Mouse (Mus musculus): ENCODE measurements around the gene Sphk1.
"Not testable (repeated sequence)": the region's sequence is repeated elsewhere in the genome, so short reads cannot be mapped to it uniquely, and the experiment has no call there.

Sphk1 gene

DNA sequence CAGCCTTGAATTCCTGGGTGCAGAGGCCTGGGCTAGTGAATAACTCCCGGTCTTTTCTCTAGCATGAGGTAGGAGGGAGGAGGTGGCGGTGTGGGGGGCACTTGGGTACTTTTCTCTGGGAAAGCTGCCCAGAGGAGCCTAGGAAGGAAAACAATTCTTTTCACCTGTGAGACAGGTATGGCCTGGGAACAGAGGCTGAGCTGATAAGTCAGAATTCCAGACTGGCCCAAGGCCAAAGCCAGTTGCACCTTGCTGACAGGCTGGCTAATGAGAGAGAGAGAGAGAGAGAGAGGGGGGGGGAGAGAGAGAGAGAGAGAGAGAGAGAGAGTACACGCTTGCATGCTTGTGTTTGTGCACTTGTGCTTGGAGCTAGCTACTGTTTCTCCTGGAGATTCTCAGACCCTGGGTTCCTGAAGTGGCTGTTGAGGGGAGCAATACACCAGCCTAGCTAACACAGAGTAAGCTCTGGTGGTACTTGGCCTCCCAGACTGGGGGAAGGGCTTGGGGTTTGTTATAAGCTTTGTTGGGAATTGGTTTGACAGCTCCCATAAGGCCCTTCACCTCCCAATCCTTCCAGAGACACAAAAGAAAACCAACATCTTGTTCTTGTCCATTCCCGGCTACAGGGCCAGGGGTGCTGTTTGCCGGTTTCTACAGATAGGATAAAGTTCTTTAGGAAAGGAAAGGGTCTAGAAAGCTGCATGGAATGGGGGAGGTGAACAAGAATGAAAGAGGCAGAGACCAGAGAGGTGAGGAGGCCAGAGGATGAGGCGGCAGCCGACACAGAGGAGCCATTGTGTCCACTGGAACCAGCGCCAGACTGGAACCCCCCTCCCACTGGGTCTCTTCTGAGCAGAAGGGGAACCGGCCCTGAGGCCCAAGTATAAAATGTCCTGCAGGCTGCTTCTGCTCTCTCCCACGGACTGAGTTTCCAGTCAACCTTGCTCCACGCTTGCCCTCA, at the start of gene Sphk1:
TSS of gene Sphk1 (plus strand) at position 739 of the 961 bp plus-strand sequence.
- DNase-seq (ENCODE audit: low spot score in 2 of 2), result no peak

DNA sequence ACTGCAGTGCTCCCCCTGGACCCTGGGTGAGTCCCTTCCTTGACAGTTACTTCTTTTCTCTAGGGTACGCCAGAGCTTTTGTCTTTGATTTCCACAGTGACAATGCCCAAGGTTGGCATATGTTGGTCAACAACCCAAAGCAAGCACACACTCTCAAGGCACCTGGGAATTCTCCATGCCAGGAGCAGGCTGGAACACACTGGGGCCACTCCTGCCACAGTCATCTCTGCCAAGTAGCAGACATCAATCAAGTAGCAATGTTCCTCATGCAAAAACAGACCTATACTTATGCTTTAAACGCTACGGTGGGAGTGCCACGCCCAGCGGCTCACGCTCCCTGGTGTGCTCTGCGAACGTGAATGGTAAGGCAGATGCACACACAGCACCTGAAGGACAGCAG, 49.8 kb upstream of the Sphk1 start:
- DNase-seq (ENCODE audit: low spot score in 2 of 2), result no peak

DNA sequence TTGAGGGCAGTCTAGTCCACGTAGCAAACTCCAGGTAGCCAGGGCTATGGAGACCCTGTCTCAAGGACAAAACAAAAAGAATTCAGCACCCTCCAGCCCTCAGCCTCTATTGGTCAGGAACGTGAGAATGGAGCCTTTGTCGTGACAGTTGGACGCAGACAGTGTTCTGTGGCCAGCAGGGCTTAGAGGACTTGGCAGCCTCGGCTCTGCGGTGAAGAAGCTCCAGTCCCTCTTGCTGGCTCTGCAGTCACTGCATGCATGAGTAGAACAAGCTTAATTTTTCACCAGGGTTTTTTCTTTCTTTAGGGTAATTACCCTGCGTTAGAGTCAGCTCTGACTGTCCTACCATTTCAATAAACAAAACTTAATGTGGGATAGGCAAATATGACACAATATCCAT, 48.9 kb upstream of the Sphk1 start:
- DNase-seq (ENCODE audit: low spot score in 2 of 2), result no peak

DNA sequence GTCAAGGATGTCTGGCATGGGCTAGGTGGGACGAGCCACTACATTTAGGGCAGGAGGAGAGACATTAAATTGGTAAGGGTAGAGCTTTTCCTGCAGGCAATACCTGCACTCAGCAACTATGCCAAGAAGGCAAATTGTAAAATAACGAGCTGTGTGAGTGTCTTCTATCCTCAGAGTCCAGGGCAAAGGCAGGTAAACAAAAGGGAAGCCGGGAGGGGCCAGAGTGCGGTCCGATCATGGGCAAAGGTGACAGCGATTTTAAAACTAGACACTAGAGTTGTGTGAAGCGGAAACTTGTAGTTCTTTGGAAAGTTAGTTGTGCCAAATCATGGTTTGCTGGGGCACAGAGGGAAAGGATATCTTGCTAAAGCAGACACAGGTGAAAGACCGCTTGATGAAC, 46.5 kb upstream of the Sphk1 start:
- no peak for DNase-seq (ENCODE audit: low spot score in 2 of 2)

DNA sequence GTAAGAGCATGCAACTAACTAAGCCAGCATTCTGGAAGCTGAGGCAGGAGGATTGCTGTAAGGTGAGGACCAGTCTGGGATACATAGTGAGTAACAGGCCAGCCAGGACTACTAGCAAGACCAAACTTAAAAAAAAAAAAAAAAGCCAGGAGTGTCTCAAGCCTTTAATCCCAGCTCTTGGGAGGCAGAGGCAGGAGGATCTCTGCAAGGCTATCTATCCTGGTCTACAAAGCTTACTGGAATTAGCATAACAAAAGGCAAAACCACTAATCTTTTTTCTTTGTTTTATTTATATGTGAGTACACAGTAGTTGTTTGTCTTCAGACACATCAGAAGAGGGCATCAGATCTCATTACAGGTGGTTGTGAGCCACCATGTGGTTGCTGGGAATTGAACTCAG, 42.5 kb upstream of the Sphk1 start:
- DNase-seq (ENCODE audit: low spot score in 2 of 2), result no peak

DNA sequence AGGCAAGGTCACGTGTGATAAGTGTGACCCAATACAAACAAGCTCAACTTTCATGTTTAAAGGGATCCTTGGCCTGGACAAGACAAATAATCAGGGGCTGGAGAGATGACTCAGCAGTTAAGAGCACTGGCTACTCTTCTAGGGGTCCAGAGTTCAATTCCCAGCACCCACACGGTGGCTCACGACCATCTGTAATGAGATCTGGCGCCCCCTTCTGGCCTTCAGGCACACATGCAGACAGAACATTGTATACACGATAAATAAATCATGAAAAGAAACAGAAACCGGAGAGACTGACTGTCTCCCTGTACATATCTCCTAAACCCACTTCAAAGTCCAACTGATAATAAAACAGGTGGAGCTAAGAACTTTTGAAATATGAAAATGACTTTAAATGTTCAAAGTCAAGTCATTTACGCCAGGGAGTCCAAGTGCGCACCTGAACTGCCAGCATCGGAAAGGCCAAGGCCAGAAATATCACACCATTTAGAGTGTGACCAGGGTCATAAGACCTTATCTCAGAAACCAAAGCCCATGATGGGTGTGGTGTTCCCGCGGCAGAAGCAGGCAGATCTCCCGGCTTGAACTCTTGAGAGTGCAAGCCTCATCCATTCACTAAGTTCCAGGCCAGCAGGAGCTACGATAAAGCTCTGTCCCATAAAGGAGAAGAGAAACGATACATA, 41.9 kb upstream of the Sphk1 start:
- DNase-seq (ENCODE audit: low spot score in 2 of 2), result no peak

DNA sequence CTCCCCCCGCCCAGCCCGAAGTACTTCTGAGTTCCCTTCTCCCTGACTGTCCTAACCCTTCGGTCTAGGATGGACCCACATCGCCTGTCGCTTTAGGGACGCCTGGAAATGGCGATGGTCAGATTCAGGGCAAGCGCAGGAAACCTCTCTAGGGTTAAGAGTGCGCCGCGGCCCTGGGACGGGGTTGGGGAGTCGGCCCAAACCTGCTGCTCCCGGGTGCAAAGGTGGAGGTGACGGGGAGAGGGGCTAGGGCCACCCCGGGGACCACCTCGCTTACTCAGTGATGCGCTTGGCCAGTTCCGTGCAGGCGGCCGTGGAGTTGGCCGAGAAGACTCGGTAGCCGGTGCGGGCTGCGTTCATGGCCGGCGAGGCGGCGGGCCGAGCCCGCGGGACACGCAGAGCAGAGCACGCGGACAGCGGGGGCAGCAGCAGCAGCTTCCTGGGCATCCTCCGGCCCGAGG, 40.9 kb upstream of the Sphk1 start:
- peak in 1 of 2 experiments; percentile 67 for DNase-seq (ENCODE audit: low spot score in 2 of 2)

DNA sequence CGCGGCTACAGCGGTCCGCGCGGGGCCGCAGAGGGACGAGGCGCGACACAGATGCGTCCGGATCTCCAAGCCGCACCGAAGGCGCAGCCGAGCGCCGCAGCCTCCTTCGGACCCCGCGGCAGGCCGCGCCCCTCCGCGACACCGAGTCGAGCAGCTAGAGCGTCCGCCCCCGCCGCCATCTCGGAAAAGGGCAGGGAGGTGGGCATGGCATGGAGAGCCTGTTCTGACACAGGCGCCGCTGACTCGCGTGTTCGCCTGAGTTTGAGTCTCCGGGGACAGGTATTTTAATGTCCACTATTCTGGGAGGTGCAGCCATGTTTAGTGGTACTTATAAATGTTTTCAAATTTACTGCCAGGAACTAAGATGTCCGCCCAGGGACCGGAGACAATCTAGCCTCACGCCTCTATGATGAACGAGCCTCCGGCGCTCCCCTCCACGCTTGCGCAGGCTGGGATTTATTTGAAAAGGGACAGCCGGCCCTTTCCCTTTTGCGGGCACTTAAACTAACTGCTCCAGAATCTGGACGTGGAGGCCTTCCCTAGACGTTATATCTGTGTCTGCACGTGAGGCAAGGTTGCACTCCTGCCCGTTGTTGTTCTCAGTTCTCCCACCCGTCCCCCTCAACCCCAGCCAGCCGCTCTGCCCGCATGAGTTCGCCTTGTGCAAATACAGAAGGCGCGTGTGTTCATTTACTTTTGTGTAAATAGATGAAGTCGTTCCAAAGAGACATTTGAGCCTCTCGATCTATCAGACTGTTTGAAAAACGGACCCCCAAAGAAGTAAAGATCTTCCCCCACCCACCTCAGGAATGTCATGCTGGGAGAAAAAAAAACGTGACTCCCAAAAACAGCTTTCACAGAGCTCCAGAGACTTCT, 40.3 kb upstream of the Sphk1 start:
- peak; percentile 84 for DNase-seq (ENCODE audit: low spot score in 2 of 2)

DNA sequence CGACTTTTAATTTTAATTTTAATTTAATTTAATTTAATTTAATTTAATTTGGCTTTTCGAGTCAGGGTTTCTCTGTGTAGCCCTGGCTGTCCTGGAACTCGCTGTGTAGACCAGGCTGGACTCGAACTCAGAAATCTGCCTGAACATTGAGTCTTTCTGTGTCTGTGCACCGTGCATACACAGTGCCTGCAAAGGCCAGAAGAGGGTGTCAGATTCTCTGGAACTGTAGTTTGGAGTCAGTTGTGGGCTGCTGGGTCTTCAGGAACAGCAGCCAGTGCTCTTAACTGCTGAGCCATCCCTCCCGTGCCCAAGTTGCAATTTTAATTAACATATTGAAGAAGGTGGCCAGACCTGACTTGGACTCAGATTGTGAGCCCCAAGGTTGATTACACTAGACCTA, 39.4 kb upstream of the Sphk1 start:
- no peak for DNase-seq (ENCODE audit: low spot score in 2 of 2)

DNA sequence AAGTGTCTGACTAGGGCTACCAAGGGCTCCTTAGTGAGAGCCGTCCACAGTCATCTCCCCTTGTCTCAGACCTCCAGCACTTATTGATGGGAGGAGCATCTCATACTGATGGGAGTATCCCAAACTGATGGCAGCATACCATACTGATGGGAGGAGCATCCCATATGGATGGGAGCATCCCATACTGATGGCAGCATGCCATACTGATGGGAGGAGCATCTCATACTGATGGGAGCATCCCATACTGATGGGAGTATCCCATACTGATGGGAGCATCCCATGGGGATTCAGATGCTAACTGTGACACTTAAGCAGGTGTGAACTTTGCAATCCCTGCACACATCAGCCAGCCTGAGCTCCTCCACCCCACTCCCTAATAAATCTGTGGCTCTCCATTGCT, 38.2 kb upstream of the Sphk1 start:
- DNase-seq (ENCODE audit: low spot score in 2 of 2), result not testable (repeated sequence)

DNA sequence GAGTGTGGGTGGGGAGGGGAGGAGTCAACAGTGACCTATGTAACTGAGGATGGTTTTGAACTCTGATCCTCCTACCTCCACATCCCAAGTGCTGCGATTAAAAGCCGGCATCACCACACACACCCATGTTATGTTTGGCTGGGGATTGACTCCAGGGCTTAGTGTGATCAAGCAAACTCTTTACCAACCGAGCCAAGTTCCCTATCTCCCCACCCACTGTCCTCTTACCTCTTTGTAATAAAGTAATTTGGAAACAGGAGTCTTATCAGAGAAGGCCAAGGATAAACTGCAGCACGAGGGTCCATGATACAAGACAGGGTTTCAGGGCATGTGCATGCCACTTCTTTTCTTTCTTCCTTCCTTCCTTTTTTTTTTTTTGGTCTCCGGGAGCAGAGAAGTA, 37.5 kb upstream of the Sphk1 start:
- DNase-seq (ENCODE audit: low spot score in 2 of 2), result no peak

DNA sequence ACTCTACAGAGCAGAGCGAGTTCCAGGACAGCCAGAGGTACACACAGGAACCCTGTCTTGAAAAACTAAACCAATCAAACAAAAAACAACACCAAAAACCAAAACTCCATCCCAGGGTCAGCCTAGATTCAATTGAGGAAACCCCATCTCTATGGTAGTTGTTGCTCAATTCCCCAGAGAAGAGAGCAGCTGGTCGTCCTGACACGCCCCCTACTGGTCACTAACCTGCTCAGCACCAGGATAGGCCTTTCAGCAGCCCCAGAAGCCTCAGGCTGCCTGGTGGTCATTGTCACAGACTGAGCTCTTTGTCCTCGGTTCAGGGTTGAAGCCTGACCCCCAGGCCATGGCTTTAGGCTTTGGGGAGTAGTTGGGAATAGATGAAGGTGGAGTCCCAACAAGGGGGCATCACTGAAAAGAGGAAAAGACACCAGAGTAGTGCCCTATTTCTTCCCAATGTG, 36.9 kb upstream of the Sphk1 start, which contains the start of gene Prpsap1:
TSS of gene Prpsap1 (minus strand) at position 408 of the 458 bp plus-strand sequence.
- DNase-seq (ENCODE audit: low spot score in 2 of 2), result no peak

DNA sequence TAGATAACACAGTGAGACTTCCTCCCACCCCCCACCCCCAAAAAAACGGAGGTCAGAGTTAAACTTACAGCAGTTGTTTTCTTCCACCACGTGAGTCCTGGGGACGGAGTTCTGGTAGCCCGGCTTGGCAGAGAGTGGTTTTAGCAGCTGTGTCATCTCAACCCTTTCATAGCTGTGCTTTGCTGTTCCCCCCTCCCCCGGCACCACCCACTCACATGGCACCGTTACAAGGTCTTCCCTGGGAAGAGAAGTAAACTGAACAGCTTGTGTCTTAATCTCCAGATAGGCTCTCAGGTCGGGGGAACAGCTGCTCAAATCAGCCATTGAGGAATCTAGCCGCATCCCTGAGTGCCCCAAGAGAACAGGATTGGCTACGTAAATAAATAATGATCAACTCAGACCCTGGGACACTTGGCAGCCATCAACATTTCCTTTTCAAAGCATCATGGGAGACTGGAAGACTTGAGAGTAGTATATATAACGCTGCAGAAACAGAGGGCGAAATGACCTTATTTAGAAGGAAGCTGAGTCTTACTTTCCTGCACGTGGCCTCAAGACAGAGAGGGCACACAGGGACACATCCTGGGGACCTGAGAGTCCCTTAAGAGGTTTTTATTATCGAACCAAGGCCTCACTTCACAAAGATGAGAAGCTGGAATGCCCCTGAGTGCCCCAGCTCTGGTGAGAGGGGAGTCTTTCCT, 36.1 kb upstream of the Sphk1 start:
- peak in 1 of 2 experiments; percentile 83 for DNase-seq (ENCODE audit: low spot score in 2 of 2)

DNA sequence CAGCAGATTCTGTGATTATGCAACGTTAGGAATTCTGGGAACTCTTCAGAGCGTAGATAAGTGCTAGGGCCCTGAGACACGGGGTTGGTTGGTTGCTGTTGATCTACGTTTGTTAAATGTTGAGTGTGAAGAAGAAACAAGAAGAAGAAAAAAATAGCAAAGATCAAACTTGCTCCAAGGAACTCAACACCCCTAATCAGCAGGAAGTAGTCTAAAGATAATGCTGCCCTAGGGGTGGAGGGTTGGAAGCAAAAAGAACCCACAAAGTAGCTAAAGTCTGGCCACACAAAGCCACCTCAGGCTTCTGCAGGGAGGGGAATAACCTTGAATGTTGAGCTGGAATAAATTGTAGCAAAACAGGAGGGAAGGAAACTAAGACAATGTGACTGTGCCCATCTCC, 33.4 kb upstream of the Sphk1 start:
- no peak for DNase-seq (ENCODE audit: low spot score in 2 of 2)

DNA sequence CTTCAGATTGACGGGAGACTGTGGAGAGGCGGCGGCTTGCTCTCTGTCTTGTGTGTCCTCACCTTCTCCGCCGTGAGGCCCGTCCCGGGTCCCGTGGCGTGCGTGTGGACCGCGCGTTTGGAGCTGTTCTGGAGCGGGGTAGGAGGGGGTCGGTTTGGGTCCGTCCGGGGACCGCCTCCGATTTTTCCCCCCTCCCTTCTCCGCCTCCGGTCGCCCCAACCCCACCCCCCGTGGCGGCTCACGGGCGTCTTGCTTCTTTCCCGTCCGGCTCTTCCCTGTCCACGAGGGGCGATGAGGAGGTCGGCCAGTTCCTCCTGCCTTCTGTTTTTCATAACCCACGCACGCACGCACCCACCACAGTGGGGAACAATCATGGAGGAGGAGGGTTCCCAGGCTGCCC, 32.1 kb upstream of the Sphk1 start:
- DNase-seq (ENCODE audit: low spot score in 2 of 2), result no peak

DNA sequence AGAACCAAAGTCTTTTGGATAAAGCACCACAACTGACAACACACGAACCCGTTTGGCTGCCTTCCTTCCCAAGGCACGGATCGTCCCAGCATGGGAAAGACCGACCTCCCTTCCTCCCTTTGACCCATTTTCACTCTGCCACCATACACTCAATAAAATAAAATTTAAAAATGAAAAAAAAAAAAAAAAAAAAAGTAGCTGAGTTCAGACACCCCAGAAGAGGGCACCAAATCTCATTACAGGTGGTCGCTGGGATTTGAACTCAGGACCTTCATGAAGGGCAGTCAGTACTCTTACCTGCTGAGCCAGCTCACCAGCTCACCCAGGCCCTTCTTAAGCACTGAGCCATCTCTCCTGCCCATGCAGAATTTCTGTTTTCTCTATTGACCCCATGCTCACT, 31.7 kb upstream of the Sphk1 start:
- DNase-seq (ENCODE audit: low spot score in 2 of 2), result no peak

DNA sequence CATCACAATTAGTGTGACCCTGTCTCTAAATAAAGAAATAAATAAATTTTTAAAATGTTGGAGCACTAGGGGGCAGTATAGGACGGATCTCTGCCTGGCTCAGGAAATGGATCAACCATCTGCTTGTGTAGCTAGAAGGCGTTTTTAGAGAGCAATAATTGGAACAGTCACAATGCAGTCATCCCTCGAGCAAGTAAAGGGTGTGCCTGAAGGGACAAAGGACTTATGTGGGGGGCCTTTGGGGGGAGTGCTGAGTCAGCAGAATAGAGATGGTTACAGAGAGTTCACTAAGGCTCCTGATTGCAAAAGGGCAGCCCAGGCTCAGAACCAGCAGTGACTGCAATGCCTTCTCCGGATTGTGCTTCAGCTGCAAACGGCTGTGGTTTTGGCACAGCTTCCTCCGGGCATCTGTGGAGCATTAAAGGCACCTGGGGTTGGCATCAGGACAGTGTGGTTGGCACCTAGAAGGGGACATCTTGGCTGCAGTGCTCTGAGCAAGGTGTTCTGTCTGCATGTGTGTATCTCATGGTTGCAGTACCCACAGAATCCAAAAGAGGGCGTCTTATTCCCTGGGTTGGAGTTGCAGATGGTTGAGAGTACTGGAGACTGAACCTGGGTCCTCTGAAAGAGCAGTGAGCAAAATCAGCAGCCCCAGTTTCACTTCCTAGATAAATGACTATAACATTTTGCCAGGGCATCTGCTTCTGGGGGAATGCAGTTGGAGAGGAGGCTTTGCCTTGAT, 29.5 kb upstream of the Sphk1 start:
- no peak for DNase-seq (ENCODE audit: low spot score in 2 of 2)

DNA sequence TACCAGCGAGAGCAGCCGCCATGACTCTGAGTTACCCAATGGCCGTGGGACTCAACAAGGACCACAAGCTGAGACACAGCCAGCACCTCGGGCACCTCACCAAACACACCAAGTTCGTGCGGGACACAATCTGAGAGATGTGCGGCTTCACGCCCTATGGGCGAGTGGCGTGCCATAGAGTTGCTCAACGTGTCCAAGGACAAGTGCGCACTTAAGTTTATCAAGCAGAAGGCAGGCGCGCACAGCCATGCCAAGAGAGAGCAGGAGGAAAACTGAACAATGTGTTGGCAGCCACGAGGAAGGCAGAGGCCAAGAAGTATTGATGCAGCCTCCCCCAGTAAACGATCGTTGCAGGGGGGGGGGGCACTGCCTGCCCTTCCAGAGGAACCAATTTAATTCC, 26.2 kb upstream of the Sphk1 start:
- no peak for DNase-seq (ENCODE audit: low spot score in 2 of 2)

DNA sequence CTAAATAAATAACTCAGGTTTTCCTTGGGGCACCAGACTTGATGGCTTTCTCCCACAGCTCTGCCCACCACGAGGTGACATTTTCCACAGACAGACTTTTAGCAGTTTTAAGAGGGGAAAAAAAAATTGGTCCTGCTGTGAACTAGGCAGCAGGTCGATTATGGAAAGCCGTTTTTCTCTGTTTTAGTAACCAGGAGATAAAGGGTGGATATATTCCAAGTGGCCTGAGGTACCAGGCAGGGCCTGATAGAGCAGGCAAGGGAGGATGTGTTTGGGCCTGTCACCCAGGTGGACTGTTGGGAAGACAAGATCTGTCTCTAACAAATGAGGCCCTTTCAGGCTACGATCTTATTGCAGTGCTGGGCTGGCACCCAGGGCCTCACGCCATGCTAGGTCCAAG, 25.2 kb upstream of the Sphk1 start:
- DNase-seq (ENCODE audit: low spot score in 2 of 2), result no peak

DNA sequence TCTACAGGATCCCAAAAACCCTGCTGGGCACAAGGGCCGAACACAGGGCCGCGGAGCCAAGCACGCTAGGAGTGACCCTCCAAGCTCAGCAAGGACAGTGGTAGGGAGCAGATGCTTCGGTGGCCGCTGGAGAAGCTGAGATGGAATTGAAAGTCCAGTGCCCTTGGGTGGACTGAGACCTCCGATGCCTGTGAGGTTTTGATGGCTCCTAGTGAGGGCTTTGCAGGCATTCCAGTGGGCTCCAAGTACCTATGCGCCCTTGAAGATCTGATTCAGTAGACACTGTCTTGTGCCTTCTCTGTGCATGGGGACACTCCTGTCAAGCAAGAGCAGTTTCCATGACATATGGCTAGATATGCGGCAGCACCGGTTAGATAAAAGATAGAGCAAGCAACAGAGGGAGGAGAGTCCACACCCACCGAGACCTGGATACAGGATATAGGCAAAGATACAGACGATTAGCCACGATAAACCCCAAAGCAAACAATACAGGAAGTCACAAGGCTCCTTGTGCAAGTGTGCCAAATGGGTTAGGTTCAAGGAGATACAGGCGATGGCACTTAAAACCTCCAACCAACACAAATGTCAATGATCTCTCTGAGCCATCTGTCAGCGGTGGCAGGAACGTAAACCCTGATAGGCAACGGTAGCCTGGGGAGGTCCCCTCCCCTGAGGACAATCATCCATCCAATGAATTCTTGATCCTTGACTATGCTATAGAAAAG, 24.4 kb upstream of the Sphk1 start:
- no peak for DNase-seq (ENCODE audit: low spot score in 2 of 2)
